Mouse (Mus musculus) layer of hippocampus, adult 9-10 months (tissue): ENCODE data around the gene Mcfd2.

ENCODE experiments used
- DNase-seq: peaks from one replicate; pipeline ENCODE4 v3.0.0; 2022; ENCODE audit warnings: low spot score

Gene Mcfd2

DNA sequence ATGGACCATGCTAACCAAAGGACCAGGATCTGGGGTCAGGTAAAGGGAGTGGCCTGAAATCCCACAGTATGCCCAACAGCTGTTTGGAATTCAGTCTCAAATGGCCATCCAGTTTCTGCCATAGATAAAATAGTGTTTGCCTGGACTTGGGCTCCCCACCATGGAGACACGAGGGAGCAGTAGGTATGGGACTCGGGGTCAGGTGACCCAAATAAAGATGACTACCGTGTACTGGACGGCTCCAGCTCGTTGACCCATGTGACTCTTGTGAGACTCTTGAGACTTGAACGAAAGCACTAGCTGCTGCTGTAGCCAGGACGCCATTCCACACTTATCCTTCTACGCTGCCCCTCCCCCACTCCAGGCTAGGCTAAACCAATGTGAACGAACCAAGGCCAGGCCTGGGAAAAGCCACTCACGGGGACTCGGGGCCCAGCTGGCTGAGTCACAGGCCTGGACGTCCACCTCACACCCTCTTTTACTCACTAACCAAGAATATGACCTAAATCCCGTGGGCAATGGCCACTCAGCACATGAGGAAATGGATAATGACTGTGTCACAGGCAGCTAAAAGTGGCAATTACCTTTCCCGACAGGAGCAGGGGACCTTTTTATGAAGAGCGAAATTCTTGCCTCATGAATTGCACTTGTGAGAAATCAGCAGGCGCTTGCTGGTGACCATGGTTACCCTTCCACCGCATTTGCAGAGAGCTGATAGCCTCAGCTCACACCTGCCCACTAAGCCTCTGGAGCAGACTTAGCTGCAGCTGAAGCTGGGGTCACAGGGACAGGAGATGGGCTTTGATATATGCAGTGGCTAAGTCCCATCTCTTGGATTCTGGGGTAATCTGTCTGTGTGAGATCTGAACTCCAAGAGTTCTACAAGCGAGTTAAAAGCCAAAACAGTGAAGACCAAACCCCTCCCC lies 28.7 kb downstream of the Mcfd2 start:
- no peak for DNase-seq

- no peak for DNase-seq
Measured at GRCm38 (mm10) chr17:87235019-87235418, 30.7 kb downstream of the Mcfd2 start.

GRCm38 (mm10) chr17:87227878-87228277 lies 37.9 kb downstream of the Mcfd2 start:
- no peak for DNase-seq

GRCm38 (mm10) chr17:87226079-87226640 lies 39.6 kb downstream of the Mcfd2 start:
- no peak for DNase-seq

- DNase-seq = no peak
Measured at GRCm38 (mm10) chr17:87225384-87225783, 40.4 kb downstream of the Mcfd2 start.

DNA sequence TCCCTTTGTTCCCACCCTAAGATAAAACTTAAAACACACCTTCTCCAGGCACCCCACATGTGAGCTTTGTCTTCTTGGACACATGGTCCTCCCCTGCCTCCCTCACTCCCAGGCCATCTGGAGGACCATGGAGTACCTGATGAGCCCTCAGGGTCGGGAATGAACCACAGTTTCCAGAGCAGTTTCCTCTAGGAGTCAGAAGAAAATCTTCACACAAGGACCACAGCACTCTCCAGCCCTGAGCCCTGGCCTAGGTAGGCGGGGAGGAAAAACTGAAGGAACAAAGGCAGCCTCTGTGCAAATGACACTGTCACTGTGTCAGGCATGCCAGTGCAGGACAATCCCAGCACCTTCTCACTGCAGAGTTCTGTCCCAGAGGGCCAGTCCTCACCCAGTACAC lies 41.3 kb downstream of the Mcfd2 start:
- DNase-seq = no peak

DNA sequence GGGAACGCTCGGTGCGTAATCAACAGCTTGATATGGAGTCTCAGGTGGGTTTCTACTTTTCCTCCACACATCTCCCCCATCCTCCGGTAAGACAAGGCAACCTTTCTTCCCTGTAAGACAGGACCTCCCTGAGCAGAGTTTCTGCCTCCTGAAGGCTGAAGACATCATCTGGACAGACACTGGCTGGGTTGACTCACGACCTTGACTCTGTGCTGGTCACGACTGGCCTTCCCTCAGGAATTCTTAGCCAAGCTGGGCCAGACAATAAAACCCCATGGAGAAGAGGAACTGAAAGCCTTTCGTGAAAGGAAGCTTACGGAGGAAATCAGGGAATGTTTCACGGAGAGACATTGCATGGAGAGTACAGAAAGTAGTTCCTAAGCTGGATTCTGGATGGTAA lies 46.3 kb downstream of the Mcfd2 start:
- DNase-seq = no peak

DNA sequence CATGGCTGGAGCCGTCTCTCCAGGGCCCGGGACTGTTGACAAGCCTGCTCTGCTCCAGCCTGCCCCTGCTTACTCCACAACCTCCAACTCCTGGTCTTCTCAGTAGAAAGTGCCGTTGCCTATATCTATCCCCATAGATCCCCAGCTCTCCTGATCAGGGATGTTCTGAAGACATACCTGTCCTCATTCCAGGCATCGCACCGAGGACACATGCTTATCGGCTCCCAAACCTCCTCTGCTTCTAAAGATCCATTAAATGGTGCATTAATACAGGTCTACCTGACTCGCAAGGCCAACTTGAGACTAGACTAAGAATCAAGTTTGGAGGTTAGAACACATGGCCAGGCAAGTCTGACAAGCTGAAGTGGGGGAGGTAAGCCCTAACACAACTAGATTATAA lies 51.2 kb downstream of the Mcfd2 start:
- no peak for DNase-seq

- no peak for DNase-seq
Measured at GRCm38 (mm10) chr17:87210525-87210924, 55.2 kb downstream of the Mcfd2 start.

GRCm38 (mm10) chr17:87206885-87207284 lies 58.9 kb downstream of the Mcfd2 start:
- no peak for DNase-seq
